Mouse (Mus musculus): ENCODE measurements around the gene Gm3336.

DNA sequence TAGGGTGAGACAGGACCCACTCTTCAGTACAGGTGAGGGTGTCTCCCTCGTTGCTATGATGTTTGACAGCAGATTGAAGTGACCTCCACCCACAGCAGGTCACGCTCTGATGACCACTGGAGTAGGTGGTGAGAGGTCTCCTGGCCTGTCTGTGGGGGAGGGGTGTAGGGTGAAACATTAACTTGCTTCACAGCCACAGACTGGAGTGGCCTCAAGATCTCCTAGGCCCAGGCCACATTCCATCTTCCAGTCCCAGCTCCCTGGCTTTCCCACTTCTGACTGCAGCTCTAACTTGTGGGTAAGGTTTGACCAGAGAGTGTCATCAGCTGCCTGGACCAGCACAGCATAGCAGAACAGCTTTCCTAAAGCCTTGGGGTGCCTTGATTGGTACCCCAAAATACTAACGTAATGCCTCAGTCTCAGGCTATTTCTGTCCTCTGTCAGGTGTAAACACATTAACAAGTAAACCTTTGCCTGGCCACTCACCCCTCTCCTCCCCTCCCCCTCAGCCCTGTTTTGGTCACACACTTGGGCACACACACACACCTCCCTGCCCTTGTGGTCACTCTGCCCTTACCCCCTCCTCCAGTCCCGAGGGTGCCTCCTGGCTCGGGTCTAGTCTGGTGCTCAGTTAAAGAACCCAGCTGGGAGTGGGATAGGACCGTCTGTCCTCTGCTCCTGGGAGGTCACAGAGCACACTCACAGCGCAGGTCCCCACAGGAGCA lies 5.3 kb downstream of the Gm3336 start, which contains the start of gene Pde4c:
- TF ChIP-seq POLR2A (IDR thresholded peaks at IDR 0.05; ENCODE audit: low read depth, low read length) (no peak), CTCF (IDR thresholded peaks at IDR 0.05; ENCODE audit: borderline replicate concordance, insufficient read depth, low read length) (no peak)
